Mouse (Mus musculus) layer of hippocampus, adult 2 months (tissue): ENCODE measurements around the gene Tmc6. TPM values are rescaled to one million over a fixed set of nuclear protein-coding genes. Genes with fewer than 3 reads are reported as not detected.

Experiments used
- DNase-seq, 2 experiments: peaks; one replicate each; pipeline ENCODE4 v3.0.0; 2022; ENCODE audit warnings: low spot score in 2 of 2
- H3K27ac ChIP-seq: fragments of 200-600 bp; 2 replicates; pipeline ENCODE4 v1.8.1; 2022
- H3K4me3 ChIP-seq: fragments of 200-600 bp; 2 replicates; pipeline ENCODE4 v1.8.1; 2022; ENCODE audit warnings: mild to moderate bottlenecking
- CTCF ChIP-seq: fragments of 200-600 bp; conservative IDR thresholded peaks from 2 replicates; pipeline ENCODE4 v1.8.1; 2022; ENCODE audit warnings: antibody characterized with exemption, mild to moderate bottlenecking, moderate library complexity
- total RNA-seq, 2 experiments: library from RNA; stranded (reverse); gene quantifications; 2 replicates each; pipeline ENCODE4 v1.2.3; 2021

Gene Tmc6
- total RNA-seq, 2 experiments from 2014 or later = 6.6 to 8.4 TPM

- DNase-seq = no peak
- H3K27ac ChIP-seq = peak overlapping the region; percentile 76
- no peak overlapping the region for H3K4me3 ChIP-seq
- no peak for TF ChIP-seq CTCF
These were observed 53.8 kb downstream of the Tmc6 start for GRCm38 (mm10) chr11:117728245-117728644.

GRCm38 (mm10) chr11:117727031-117727430 is 55.0 kb downstream of the Tmc6 start:
- Histone ChIP-seq H3K4me3 (no peak overlapping the region), H3K27ac (peak overlapping the region; percentile 61)
- DNase-seq = no peak
- TF ChIP-seq CTCF = no peak

- Histone ChIP-seq H3K27ac (peak overlapping the region; percentile 44), H3K4me3 (no peak overlapping the region)
- no peak for DNase-seq
- no peak for TF ChIP-seq CTCF
These were observed 57.2 kb downstream of the Tmc6 start for GRCm38 (mm10) chr11:117724604-117725301.

GRCm38 (mm10) chr11:117718838-117719237 is 63.2 kb downstream of the Tmc6 start:
- H3K27ac ChIP-seq = no peak overlapping the region
- TF ChIP-seq CTCF = no peak
- H3K4me3 ChIP-seq = no peak overlapping the region
- no peak for DNase-seq

Other genes starting within 250 kb of the Tmc6 start
- gene Tnrc6c, start 127.9 kb downstream of the Tmc6 start, total RNA-seq = 10 to 100 TPM; 74.7 to 82.1 TPM
- gene Tmc8, start 122 bp downstream of the Tmc6 start, total RNA-seq = under 1 TPM; 0.64 to 0.91 TPM
- gene 6030468B19Rik, start 15.5 kb upstream of the Tmc6 start, total RNA-seq = under 1 TPM; 0.34 to 0.46 TPM
- 1 to 10 TPM; 1.6 to 1.7 TPM for gene Gm20708, start 27.5 kb upstream of the Tmc6 start, total RNA-seq
- 10 to 100 TPM; 10.2 to 13.4 TPM for gene Syngr2, start 27.5 kb upstream of the Tmc6 start, total RNA-seq
- 1 to 10 TPM; 4.8 to 7.2 TPM for gene Afmid, start 43.7 kb upstream of the Tmc6 start, total RNA-seq
- 1 to 10 TPM; 1.0 to 1.9 TPM for gene Tk1, start 43.9 kb upstream of the Tmc6 start, total RNA-seq
- 1 to 10 TPM in 1 of 2 experiments, under 1 TPM in 1; 0.86 to 1.5 TPM for gene Birc5, start 67.1 kb upstream of the Tmc6 start, total RNA-seq
- not detected for gene Tmem235, start 78.6 kb upstream of the Tmc6 start, total RNA-seq
- gene Tha1, start 91.3 kb upstream of the Tmc6 start, total RNA-seq = 1 to 10 TPM; 4.7 to 5.3 TPM
- gene Socs3, start 187.8 kb upstream of the Tmc6 start, total RNA-seq = 1 to 10 TPM in 1 of 2 experiments, under 1 TPM in 1; 0.92 to 1.3 TPM
- 10 to 100 TPM; 76.2 to 81.3 TPM for gene Pgs1, start 204.1 kb upstream of the Tmc6 start, total RNA-seq